Mouse (Mus musculus): ENCODE measurements around the gene Syvn1.
A peak's percentile ranks its signal among the peaks of the same experiment; 100 is the strongest.

Gene Syvn1

GRCm38 (mm10) chr19:6046294-6047153, at the start of gene Syvn1:
Gene Syvn1, plus strand, starts transcription at chr19:6046576.
- peak; percentile 87 for DNase-seq (ENCODE audit: low read depth, low spot score)

GRCm38 (mm10) chr19:5998180-5998579, 48.2 kb upstream of the Syvn1 start:
- no peak for DNase-seq (ENCODE audit: low read depth, low spot score)

DNA sequence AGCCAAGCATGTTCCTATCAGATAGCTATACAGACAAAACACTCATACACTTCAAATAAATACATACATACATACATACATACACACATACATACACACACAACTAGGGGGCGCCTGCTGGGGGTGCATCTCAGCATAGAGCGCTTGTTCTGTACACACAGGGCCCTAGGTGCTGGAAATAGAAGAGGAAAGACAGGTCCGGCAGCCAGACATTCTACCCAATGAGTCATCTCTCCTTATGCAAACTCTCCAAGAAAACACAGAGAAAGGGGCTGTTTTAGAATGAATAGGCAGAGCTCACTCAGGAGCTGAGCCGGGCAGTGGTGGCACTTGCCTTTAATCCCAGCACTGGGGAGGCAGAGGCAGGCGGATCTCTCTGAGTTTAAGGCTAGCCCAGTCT, 46.4 kb upstream of the Syvn1 start:
- DNase-seq (ENCODE audit: low read depth, low spot score) = no peak

- no peak for DNase-seq (ENCODE audit: low read depth, low spot score)
These were observed 40.8 kb upstream of the Syvn1 start for GRCm38 (mm10) chr19:6005541-6005940.

GRCm38 (mm10) chr19:6007013-6007412, 39.4 kb upstream of the Syvn1 start:
- DNase-seq (ENCODE audit: low read depth, low spot score) = no peak

- DNase-seq (ENCODE audit: low read depth, low spot score) = no peak
These were observed 37.2 kb upstream of the Syvn1 start for GRCm38 (mm10) chr19:6009137-6009536.

GRCm38 (mm10) chr19:6013691-6014090, 32.7 kb upstream of the Syvn1 start:
- DNase-seq (ENCODE audit: low read depth, low spot score) = no peak

- no peak for DNase-seq (ENCODE audit: low read depth, low spot score)
These were observed 31.3 kb upstream of the Syvn1 start for GRCm38 (mm10) chr19:6014991-6015510.

DNA sequence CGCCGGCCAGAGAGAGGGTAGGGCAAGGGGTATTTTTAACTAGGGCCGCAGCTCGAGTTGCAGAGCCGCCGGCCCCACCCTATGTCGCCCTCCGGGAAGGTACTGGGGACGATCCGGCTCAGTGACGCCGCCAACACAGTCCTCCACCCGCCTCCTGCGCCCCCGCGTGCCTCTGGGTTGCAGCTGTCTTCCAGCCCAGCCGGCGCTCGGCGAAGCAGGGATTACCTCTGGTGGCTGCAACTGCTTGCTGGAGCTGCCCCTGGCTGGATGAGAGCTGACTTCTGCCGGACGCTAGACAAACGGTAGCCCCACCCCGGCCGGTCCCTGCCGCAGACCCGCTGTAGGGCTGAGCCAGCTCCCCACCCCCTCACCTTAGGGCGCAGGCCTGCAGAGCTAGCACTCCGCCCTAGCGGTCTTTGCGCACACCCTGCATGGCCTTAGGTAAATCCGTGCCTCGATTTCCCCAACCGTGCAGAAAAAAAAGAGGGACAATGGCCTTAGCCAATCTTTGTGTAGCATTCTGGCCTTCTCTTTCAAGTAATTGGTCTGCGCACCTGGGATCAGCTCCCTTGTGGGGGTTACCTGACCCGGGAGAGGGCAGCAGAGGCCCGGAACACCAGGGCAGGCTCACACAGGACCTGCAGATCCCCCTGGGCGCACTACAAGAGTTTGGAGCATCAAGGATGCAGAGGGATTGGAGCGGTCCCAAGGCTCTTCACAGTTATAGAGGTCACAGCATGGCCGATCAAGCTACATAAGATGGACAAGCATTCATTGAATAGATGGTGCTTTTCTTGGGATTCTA, 30.7 kb upstream of the Syvn1 start, which contains the start of gene Capn1:
Gene Capn1, minus strand, starts transcription at position 387 of the 805 bp plus-strand sequence.
- no peak for DNase-seq (ENCODE audit: low read depth, low spot score)

DNA sequence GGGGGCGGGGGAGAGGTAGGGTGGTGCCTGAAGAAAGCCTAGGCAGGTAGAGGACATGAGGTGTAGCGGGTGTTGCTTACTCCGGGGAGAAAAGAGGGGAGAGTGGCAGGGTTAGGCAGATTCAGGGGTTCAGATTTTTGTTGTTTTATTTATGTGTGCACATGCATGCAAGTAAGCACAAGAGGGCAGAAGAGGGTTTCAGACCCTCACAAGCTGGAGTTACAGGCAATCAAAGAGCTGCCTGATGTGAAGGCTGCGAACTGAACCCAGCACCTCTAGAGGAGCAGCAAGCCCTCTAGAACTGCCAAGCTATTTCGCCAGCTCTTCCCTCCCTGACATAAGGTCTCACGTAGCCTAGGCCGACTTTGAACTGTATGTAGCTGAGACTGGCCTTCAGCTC, 29.8 kb upstream of the Syvn1 start:
- no peak for DNase-seq (ENCODE audit: low read depth, low spot score)

DNA sequence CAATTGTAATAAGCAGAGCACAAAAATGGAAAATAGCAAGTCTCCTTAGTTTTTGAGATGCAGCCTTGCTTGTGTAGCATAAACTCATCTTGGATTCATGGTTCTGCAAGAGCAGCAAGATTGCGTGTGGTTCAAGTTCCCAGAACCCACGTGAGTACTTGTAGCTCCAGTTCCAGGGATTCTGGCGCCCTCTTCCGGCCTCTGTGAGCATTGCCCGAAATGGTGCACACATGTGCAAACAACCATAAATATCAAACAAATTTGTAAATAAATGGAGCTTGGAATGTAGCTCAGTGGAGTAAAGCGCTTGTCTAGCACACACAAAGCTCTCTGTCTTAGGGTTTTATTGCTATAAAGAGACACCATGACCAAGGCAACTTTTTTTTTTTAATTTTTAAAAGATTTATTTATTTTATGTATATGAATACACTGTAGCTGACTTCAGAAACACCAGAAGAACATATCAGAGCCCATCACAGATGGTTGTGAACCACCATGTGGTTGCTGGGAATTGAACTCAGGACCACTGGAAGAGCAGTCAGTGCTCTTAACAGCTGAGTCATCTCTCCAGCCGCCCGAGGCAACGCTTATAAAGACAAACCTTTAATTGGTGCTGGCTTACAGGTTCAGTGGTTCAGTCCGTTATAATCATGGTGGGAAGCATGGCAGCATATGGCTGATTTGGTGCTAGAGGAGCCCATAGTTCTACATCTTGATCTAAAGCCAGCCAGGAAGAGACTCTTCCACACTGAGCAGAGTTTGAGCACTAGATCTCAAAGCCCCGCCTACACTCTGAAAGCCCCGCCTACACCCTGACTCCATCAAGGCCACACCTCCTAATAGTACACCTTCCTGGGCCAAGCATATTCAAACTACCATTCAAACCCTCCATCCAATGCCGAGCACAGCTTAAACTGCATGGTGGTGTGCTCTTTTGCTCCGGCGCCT, 28.0 kb upstream of the Syvn1 start:
- peak; percentile 56 for DNase-seq (ENCODE audit: low read depth, low spot score)

DNA sequence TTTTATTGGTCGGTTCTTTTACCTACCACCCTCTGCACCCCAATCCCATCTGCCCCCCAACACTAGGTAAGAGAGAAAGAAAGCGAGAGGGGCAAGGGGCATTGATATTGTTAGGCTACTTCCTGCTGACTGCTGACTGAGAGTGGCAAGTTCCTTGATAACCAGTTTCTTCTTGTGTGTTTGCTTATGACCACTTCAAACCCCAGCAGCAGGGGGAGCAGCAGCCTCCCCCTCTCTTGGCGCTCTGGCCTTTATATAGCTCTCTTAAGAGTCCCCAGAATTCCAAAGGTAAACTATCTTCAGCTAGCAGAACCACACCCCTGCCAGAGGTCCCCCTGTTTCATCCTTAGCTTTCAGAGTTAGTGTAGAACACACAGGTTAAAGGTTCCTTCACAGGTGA, 26.1 kb upstream of the Syvn1 start:
- no peak for DNase-seq (ENCODE audit: low read depth, low spot score)

DNA sequence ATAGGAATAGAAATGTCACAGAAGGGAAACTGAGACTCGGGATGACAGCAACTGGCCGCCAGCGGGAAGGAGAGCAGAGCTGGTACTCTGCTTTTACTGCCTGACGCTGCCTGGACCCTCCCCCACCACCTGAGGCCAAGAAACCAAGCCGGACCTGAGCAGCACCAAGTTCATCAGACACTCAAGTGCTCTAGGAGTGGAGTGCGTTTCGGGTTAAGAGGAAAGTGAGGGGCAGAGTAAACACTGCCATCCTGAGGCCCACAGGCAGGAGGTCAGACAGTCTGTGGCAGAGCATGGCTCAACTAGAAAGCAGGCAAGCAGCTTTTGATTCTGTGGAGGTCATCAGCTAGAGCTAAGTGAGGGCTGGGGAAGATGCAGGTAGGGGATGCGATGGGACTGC, 23.3 kb upstream of the Syvn1 start:
- DNase-seq (ENCODE audit: low read depth, low spot score) = no peak

GRCm38 (mm10) chr19:6023930-6024329, 22.4 kb upstream of the Syvn1 start:
- DNase-seq (ENCODE audit: low read depth, low spot score) = no peak

DNA sequence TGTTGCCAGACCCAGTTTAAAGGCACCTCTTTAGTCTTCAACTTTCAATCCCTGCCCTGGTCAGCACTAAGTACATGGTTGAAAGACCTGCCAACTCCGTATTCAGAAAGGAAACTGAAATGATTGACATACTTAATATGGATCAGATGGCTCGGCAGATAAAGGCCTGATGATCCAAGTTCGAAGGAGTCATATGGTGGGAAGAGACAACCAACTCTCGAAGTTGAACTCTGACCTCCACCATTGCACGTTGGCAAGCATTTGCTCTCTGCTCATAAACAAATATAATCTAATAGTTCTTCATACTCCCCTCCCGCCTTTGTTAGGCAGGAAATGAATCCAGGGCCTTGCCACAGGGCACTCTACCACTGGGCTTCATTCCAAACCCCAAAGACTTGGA, 17.4 kb upstream of the Syvn1 start:
- DNase-seq (ENCODE audit: low read depth, low spot score) = no peak

DNA sequence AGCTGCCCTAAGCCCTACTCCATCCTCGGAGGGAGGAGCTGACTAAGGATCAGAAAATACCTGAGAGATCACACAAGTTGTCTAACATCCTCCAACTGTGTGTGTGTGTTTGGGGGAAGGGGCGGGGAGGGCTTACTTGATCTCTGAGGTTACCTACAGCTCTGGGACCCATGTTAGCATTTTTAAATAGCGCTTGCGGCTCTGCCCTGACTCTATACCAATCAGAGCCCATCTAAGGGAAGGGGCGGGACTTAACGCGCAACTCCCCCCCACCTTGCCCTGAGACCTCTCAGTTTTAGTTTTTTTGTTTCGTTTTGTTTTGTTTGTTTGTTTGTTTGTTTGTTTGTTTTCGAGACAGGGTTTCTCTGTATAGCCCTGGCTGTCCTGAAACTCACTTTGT, 16.9 kb upstream of the Syvn1 start:
- DNase-seq (ENCODE audit: low read depth, low spot score) = no peak

DNA sequence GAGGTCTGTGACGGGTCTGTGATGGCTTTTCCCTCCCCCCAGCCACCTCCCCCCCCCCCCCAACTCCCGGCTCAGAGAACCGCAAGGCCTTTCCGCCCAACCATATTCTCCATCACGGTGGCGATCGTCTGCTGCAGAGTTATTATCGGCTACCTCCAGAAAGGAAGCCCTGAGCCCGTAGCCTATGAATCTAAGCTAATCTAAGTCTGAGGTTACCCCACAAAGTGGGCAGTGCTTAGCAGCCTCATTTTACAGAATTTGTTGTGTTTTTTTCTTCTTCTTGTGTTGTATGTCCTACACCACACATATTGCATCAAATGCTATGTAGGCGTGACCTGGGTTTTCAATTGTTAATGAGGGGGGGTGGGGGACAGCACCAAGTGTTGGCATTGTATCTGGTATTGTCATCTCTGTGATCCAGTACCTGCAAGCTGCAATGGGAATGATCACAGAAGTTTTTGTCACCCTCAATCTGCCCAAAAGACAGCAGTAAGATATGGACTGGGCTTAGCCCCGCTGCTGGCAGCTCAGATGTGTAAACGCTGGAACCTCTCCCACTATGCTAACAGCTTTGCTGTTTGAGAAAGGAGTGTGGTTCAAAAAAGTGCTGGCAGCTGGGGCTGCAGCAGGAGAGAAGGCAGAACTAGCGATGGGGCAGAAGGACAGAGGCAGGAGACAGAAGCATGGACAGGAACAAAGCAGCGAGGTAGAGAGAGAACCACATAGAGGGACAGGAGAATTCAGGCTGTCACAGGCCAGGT, 15.7 kb upstream of the Syvn1 start:
- no peak for DNase-seq (ENCODE audit: low read depth, low spot score)

DNA sequence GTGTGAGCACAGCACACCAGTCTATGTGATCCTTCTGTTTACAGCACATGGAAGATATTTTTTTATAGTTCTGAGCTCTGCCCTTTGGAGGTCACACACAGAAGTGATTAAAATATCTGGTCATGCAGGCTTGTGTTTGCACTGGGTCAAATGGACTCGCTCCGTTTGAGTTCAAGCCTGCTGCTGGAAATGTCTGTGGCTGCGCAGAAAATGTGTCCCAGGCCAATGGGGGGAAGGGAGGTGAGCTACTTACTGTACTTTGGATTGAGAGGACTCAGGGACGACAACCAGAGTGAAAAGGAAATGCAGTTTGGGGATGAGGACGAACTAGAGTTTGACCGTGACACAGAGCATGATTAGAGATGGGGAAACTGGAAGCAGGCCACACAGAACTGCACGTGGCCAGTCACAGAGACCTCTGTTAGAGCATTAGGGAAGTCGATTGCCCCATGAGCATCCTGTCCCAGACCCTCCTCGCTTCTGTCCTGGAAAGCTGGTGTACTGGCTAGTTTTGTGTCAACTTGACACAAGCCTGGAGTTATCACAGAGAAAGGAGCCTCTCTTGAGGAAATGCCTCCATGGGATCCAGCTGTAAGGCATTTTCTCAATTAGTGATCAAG, 10.3 kb upstream of the Syvn1 start:
- no peak for DNase-seq (ENCODE audit: low read depth, low spot score)

DNA sequence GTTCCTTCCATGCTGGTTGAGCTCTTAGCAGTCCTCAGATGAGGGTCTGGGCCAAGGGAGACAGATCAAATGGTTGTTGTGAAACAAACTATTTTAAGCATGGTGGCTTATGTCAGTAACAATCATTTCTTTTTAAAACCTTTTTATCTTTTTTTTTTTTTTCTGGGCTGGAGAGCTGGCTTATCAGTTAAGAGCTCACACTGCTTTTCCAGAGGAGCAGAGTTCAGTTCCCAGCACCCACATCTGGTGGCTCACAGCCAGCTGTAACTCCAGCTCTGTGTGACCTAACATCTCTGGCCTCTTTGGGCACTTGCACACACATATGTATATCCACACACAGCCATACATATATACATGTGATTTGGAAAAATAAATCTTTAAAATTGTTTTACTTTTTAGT, 8.7 kb upstream of the Syvn1 start:
- no peak for DNase-seq (ENCODE audit: low read depth, low spot score)

GRCm38 (mm10) chr19:6038326-6038725, 8.1 kb upstream of the Syvn1 start:
- DNase-seq (ENCODE audit: low read depth, low spot score) = no peak
